Mouse (Mus musculus) kidney, adult 18-20 months (tissue): ENCODE data around the gene Spocd1.
A peak's percentile ranks its signal among the peaks of the same experiment; 100 is the strongest.

ENCODE experiments used
- DNase-seq: peaks from one replicate; pipeline ENCODE4 v3.0.0; 2021

The Spocd1 gene

GRCm38 (mm10) chr4:129978227-129978626 is 49.2 kb downstream of the Spocd1 start:
- DNase-seq, result no peak

GRCm38 (mm10) chr4:129978930-129979329 is 49.9 kb downstream of the Spocd1 start:
- DNase-seq, result no peak

GRCm38 (mm10) chr4:129981657-129982056 is 52.6 kb downstream of the Spocd1 start:
- DNase-seq, result peak; percentile 33

GRCm38 (mm10) chr4:129983046-129983445 is 54.0 kb downstream of the Spocd1 start:
- no peak for DNase-seq

- peak; percentile 72 for DNase-seq
These were observed 54.8 kb downstream of the Spocd1 start for GRCm38 (mm10) chr4:129983764-129984420.

GRCm38 (mm10) chr4:129984421-129985061 is 55.5 kb downstream of the Spocd1 start, which contains the start of gene Adgrb2:
Gene Adgrb2 (plus strand): TSS chr4:129984870.
- peak; percentile 16 for DNase-seq

GRCm38 (mm10) chr4:129985161-129985670 is 56.2 kb downstream of the Spocd1 start:
- DNase-seq, result no peak

- DNase-seq, result peak; percentile 34
These were observed 56.8 kb downstream of the Spocd1 start for GRCm38 (mm10) chr4:129985671-129986441.

- peak; percentile 13 for DNase-seq
These were observed 58.9 kb downstream of the Spocd1 start for GRCm38 (mm10) chr4:129987825-129988504.

- DNase-seq, result no peak
These were observed 60.9 kb downstream of the Spocd1 start for GRCm38 (mm10) chr4:129989925-129990324.

- DNase-seq, result no peak
These were observed 63.7 kb downstream of the Spocd1 start for GRCm38 (mm10) chr4:129992720-129993119.

GRCm38 (mm10) chr4:129993213-129993612 is 64.2 kb downstream of the Spocd1 start:
- no peak for DNase-seq

- peak; percentile 64 for DNase-seq
These were observed 65.1 kb downstream of the Spocd1 start for GRCm38 (mm10) chr4:129993944-129994695.

- no peak for DNase-seq
These were observed 65.7 kb downstream of the Spocd1 start for GRCm38 (mm10) chr4:129994728-129995127.

GRCm38 (mm10) chr4:129995255-129995654 is 66.2 kb downstream of the Spocd1 start:
- no peak for DNase-seq

GRCm38 (mm10) chr4:129996015-129996414 is 67.0 kb downstream of the Spocd1 start:
- no peak for DNase-seq

- DNase-seq, result no peak
These were observed 69.1 kb downstream of the Spocd1 start for GRCm38 (mm10) chr4:129998124-129998523.

- no peak for DNase-seq
These were observed 72.7 kb downstream of the Spocd1 start for GRCm38 (mm10) chr4:130001710-130002109.

GRCm38 (mm10) chr4:130002157-130002556 is 73.1 kb downstream of the Spocd1 start:
- no peak for DNase-seq

GRCm38 (mm10) chr4:130005593-130005992 is 76.5 kb downstream of the Spocd1 start:
- DNase-seq, result no peak

GRCm38 (mm10) chr4:130006533-130006932 is 77.5 kb downstream of the Spocd1 start:
- DNase-seq, result no peak
